Mouse (Mus musculus) neural tube, embryonic 11.5 days (tissue): ENCODE data around the gene Fam53b. TPM values are rescaled to one million over a fixed set of nuclear protein-coding genes. Genes with fewer than 3 reads are reported as not detected.
A peak's percentile ranks its signal among the peaks of the same experiment; 100 is the strongest.

Experiments
- ATAC-seq: fragments of 200-750 bp; cut with Nextera tagmentation; 2 replicates; pipeline ENCODE4 v1.8.0; 2017; ENCODE audit warnings: moderate number of reproducible peaks, mild to moderate bottlenecking, moderate TSS enrichment, moderate library complexity; ENCODE audit not compliant: insufficient read depth, low FRiP score, low TSS enrichment
- DNase-seq: peaks from one replicate; pipeline ENCODE4 v3.0.0-alpha.2; 2015; ENCODE audit warnings: low spot score
- H3K27ac ChIP-seq: fragments of 300-500 bp; sonication (generic); 2 replicates; pipeline ENCODE4 v1.5.1; 2014; ENCODE audit warnings: low read depth, mild to moderate bottlenecking, low read length
- H3K27me3 ChIP-seq: fragments of 300-500 bp; sonication (generic); 2 replicates; pipeline ENCODE4 v1.6.1; 2014; ENCODE audit warnings: mild to moderate bottlenecking, low read length, mixed read lengths; ENCODE audit not compliant: control insufficient read depth, insufficient read depth
- H3K36me3 ChIP-seq: fragments of 300-500 bp; sonication (generic); 2 replicates; pipeline ENCODE4 v1.6.1; 2014; ENCODE audit warnings: mild to moderate bottlenecking, low read length, moderate library complexity, mixed read lengths; ENCODE audit not compliant: control insufficient read depth, insufficient read depth
- H3K4me1 ChIP-seq: fragments of 300-500 bp; sonication (generic); 2 replicates; pipeline ENCODE4 v1.6.1; 2014; ENCODE audit warnings: low read length, mixed read lengths; ENCODE audit not compliant: control insufficient read depth, insufficient read depth
- H3K4me2 ChIP-seq: fragments of 300-500 bp; sonication (generic); 2 replicates; pipeline ENCODE4 v1.6.1; 2014; ENCODE audit warnings: low read depth, mild to moderate bottlenecking, moderate library complexity
- H3K4me3 ChIP-seq: fragments of 300-500 bp; sonication (generic); 2 replicates; pipeline ENCODE4 v1.5.1; 2014; ENCODE audit warnings: low read depth, low read length
- H3K9ac ChIP-seq: fragments of 300-500 bp; sonication (generic); 2 replicates; pipeline ENCODE4 v1.6.1; 2014; ENCODE audit warnings: mild to moderate bottlenecking, low read length
- H3K9me3 ChIP-seq: fragments of 300-500 bp; sonication (generic); 2 replicates; pipeline ENCODE4 v1.6.1; 2016; ENCODE audit warnings: low read length; ENCODE audit not compliant: control insufficient read depth
- WGBS: fragments of 180-500 bp; shearing (Covaris S2); extraction: QIAGEN DNeasy Blood & Tissue Kit; methylation state at CpG from one replicate; pipeline ENCODE4 v1.1.7; 2014; 5-methylcytosine and 5-hydroxymethylcytosine counted together
- polyA plus RNA-seq: library from polyadenylated mRNA; unstranded; fragments of >200 nt; fragmentation: Nextera tagmentation; extraction: Ambion mirVana; gene quantifications from 2 replicates; pipeline ENCODE4 v1.2.1, GENCODE M21; 2014

Fam53b gene
- polyA plus RNA-seq, 1 experiment from 2014 or later, result 22.9 TPM

- 92% methylated on average over 4 of the region's 4 CpGs for WGBS
- DNase-seq (no peak), ATAC-seq (no peak)
- no peaks in the 10 kb centered on the region for H3K9me3 ChIP-seq
- no peak overlapping the region for H3K9ac ChIP-seq
- no peaks in the 10 kb centered on the region for H3K4me1 ChIP-seq
- H3K4me2 ChIP-seq, result no peak overlapping the region
- no peak overlapping the region for H3K4me3 ChIP-seq
- H3K36me3 ChIP-seq, result no peaks in the 10 kb centered on the region
- no peaks in the 10 kb centered on the region for H3K27me3 ChIP-seq
- no peak overlapping the region for H3K27ac ChIP-seq
Measured at GRCm38 (mm10) chr7:132787496-132788190, 26.0 kb downstream of the Fam53b start.

DNA sequence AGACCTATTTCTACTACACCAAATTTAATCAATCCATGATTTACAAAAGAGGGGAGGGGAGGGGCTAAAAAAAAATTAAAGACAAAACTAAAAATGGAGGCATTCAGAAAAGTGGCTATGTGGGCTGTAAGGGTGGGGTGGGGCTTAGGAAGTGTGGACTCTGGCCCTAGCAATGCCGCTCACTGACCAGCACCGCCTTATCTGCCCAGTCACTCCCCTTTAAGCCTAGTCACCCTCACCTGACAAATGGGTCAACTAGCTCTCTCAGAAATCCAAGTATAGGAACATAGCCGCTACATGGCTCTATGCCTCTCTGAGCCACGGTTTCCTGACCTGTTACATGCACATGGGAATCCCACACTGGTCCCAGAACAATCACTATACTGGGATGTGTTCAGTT, 26.7 kb downstream of the Fam53b start:
- no peaks in the 10 kb centered on the region for H3K4me1 ChIP-seq
- H3K27ac ChIP-seq, result no peak overlapping the region
- no peaks in the 10 kb centered on the region for H3K9me3 ChIP-seq
- WGBS, result 95% methylated on average over 4 of the region's 4 CpGs
- H3K4me3 ChIP-seq, result no peak overlapping the region
- no peak for DNase-seq
- no peak overlapping the region for H3K4me2 ChIP-seq
- ATAC-seq, result no peak
- no peaks in the 10 kb centered on the region for H3K27me3 ChIP-seq
- H3K36me3 ChIP-seq, result no peaks in the 10 kb centered on the region
- H3K9ac ChIP-seq, result no peak overlapping the region

- no peak for DNase-seq
Measured at GRCm38 (mm10) chr7:132786522-132786921, 27.2 kb downstream of the Fam53b start.

GRCm38 (mm10) chr7:132786011-132786410, 27.7 kb downstream of the Fam53b start:
- no peak overlapping the region for H3K27ac ChIP-seq
- no peaks in the 10 kb centered on the region for H3K9me3 ChIP-seq
- peaks cover 7% of the 10 kb centered on the region for H3K4me1 ChIP-seq
- no peaks in the 10 kb centered on the region for H3K27me3 ChIP-seq
- H3K4me3 ChIP-seq, result no peak overlapping the region
- no peak overlapping the region for H3K4me2 ChIP-seq
- no peaks in the 10 kb centered on the region for H3K36me3 ChIP-seq
- no peak overlapping the region for H3K9ac ChIP-seq
- WGBS, result 79% methylated on average over 7 of the region's 7 CpGs
- no peak for DNase-seq
- ATAC-seq, result no peak

More at GRCm38 (mm10) chr7:132786522-132786921, 27.2 kb downstream of the Fam53b start:
- ATAC-seq, result no peak
- H3K27me3 ChIP-seq, result no peaks in the 10 kb centered on the region
- no peak overlapping the region for H3K27ac ChIP-seq
- H3K4me3 ChIP-seq, result no peak overlapping the region
- H3K36me3 ChIP-seq, result no peaks in the 10 kb centered on the region
- H3K9ac ChIP-seq, result no peak overlapping the region
- H3K4me2 ChIP-seq, result no peak overlapping the region
- no peaks in the 10 kb centered on the region for H3K9me3 ChIP-seq
- 0 out of 2 replicates have a peak, but pooled peaks cover 3% of the 10 kb centered on the region for H3K4me1 ChIP-seq
- WGBS, result 39% methylated on average over 4 of the region's 4 CpGs

DNA sequence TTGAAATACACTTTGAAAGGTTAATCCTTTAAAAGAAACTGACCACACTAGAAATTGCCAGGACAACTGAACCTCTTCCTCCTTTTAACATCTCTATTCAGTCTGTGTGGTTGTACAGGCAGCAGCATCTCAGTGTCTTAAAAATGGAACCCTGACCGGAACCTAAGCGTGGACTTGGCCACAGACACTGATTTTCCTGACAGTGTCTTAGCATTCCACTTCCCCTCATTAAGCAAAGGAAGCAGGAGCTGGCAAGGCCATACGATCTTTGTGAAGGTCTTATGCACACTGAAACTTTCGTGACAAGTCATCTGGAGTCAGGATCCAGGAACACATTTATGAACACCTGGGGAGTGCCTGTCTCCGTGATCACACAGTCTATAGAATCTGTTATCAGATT, 29.6 kb downstream of the Fam53b start:
- 87% methylated on average over 5 of the region's 5 CpGs for WGBS
- H3K9ac ChIP-seq, result no peak overlapping the region
- H3K27me3 ChIP-seq, result no peaks in the 10 kb centered on the region
- no peaks in the 10 kb centered on the region for H3K9me3 ChIP-seq
- ATAC-seq (no peak), DNase-seq (no peak)
- no peak overlapping the region for H3K27ac ChIP-seq
- H3K36me3 ChIP-seq, result no peaks in the 10 kb centered on the region
- H3K4me3 ChIP-seq, result no peak overlapping the region
- H3K4me2 ChIP-seq, result no peak overlapping the region
- peaks cover 14% of the 10 kb centered on the region for H3K4me1 ChIP-seq

DNA sequence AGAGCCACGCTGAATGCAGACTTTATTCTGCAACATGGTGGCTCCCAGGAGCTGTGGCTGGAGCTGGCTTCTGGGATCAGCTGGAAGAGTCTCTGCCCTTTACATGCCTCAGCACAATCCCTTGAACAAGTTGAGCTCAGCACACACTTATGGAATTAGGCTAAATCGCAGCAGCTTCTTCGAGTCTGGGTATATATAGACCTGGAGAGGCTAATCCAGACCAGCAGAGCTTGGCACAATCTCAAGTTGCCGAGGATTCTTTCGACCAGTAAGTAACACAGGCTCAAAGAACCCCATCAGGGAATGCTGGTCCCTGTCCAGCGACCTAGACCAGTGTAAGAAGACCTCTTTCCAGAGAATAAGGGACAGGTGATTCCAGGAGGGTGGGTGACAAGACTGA, 31.8 kb downstream of the Fam53b start:
- no peak overlapping the region for H3K4me3 ChIP-seq
- ATAC-seq, result no peak
- H3K36me3 ChIP-seq, result no peaks in the 10 kb centered on the region
- H3K9ac ChIP-seq, result no peak overlapping the region
- H3K27ac ChIP-seq, result 0 out of 2 replicates have a peak overlapping the region, but pooled peaks have one; percentile 21
- H3K27me3 ChIP-seq, result no peaks in the 10 kb centered on the region
- WGBS, result 70% methylated on average over 6 of the region's 6 CpGs
- peaks cover 14% of the 10 kb centered on the region for H3K4me1 ChIP-seq
- H3K9me3 ChIP-seq, result no peaks in the 10 kb centered on the region
- H3K4me2 ChIP-seq, result no peak overlapping the region
- DNase-seq, result no peak

- peak; percentile 76 for ATAC-seq
- H3K27me3 ChIP-seq, result no peaks in the 10 kb centered on the region
Measured at GRCm38 (mm10) chr7:132781130-132781814, 32.4 kb downstream of the Fam53b start.

GRCm38 (mm10) chr7:132780611-132781010, 33.1 kb downstream of the Fam53b start:
- peaks cover 14% of the 10 kb centered on the region for H3K4me1 ChIP-seq
- no peak overlapping the region for H3K4me3 ChIP-seq
- H3K27ac ChIP-seq, result no peak overlapping the region
- no peak for ATAC-seq
- 15% methylated on average over 4 of the region's 4 CpGs for WGBS
- H3K27me3 ChIP-seq, result no peaks in the 10 kb centered on the region
- no peak overlapping the region for H3K4me2 ChIP-seq
- no peak overlapping the region for H3K9ac ChIP-seq
- H3K36me3 ChIP-seq, result no peaks in the 10 kb centered on the region
- peak; percentile 26 for DNase-seq
- no peaks in the 10 kb centered on the region for H3K9me3 ChIP-seq

More at GRCm38 (mm10) chr7:132781130-132781814, 32.4 kb downstream of the Fam53b start:
- Histone ChIP-seq H3K9me3 (no peaks in the 10 kb centered on the region), H3K4me2 (no peak overlapping the region), H3K36me3 (no peaks in the 10 kb centered on the region), H3K4me3 (no peak overlapping the region), H3K9ac (no peak overlapping the region), H3K4me1 (peaks cover 14% of the 10 kb centered on the region), H3K27ac (0 out of 2 replicates have a peak overlapping the region, but pooled peaks have one; percentile 21)
- 17% methylated on average over 7 of the region's 7 CpGs for WGBS
- peak; percentile 52 for DNase-seq

- Histone ChIP-seq H3K9ac (no peak overlapping the region), H3K27me3 (no peaks in the 10 kb centered on the region), H3K36me3 (no peaks in the 10 kb centered on the region; the same call in 1 of the 2 replicates), H3K27ac (no peak overlapping the region), H3K4me1 (peaks cover 14% of the 10 kb centered on the region), H3K4me2 (no peak overlapping the region), H3K4me3 (no peak overlapping the region), H3K9me3 (no peaks in the 10 kb centered on the region)
- ATAC-seq (no peak), DNase-seq (no peak)
- 85% methylated on average over 13 of the region's 13 CpGs for WGBS
Measured at GRCm38 (mm10) chr7:132778630-132779029, 35.1 kb downstream of the Fam53b start.
